Mouse (Mus musculus) embryonic facial prominence, embryonic 14.5 days (tissue): Measurements from ENCODE around the gene Olfr1220. TPM values are rescaled to one million over a fixed set of nuclear protein-coding genes. Genes with fewer than 3 reads are reported as not detected.

Source experiments
- ATAC-seq: fragments of 200-750 bp; cut with Nextera tagmentation; 2 replicates; pipeline ENCODE4 v1.8.0; 2017; ENCODE audit warnings: low read depth, moderate number of reproducible peaks, moderate TSS enrichment
- DNase-seq: peaks from one replicate; pipeline ENCODE4 v3.0.0-alpha.2; 2015; ENCODE audit warnings: low spot score
- H3K27ac ChIP-seq: fragments of 300-500 bp; sonication (generic); replicated peaks from 2 replicates; pipeline ENCODE4 v1.5.1; 2014; ENCODE audit warnings: low read depth, mild to moderate bottlenecking, low read length, moderate library complexity
- H3K27me3 ChIP-seq: fragments of 300-500 bp; sonication (generic); replicated peaks from 2 replicates; pipeline ENCODE4 v1.6.1; 2014; ENCODE audit warnings: low read length; ENCODE audit not compliant: control insufficient read depth, insufficient read depth
- H3K36me3 ChIP-seq: fragments of 300-500 bp; sonication (generic); 2 replicates; pipeline ENCODE4 v1.6.1; 2014; ENCODE audit warnings: low read length, mixed read lengths; ENCODE audit not compliant: control insufficient read depth, insufficient read depth
- H3K4me1 ChIP-seq: fragments of 300-500 bp; sonication (generic); 2 replicates; pipeline ENCODE4 v1.6.1; 2014; ENCODE audit warnings: antibody characterized with exemption, low read length; ENCODE audit not compliant: control insufficient read depth, insufficient read depth
- H3K4me2 ChIP-seq: fragments of 300-500 bp; sonication (generic); 2 replicates; pipeline ENCODE4 v1.6.1; 2014; ENCODE audit warnings: low read depth, mild to moderate bottlenecking, low read length, moderate library complexity, mixed read lengths
- H3K4me3 ChIP-seq: fragments of 300-500 bp; sonication (generic); 2 replicates; pipeline ENCODE4 v1.5.1; 2014; ENCODE audit warnings: low read depth, mild to moderate bottlenecking, low read length
- H3K9ac ChIP-seq: fragments of 300-500 bp; sonication (generic); 2 replicates; pipeline ENCODE4 v1.6.1; 2014; ENCODE audit warnings: low read depth, mild to moderate bottlenecking, low read length, moderate library complexity, mixed read lengths
- H3K9me3 ChIP-seq: fragments of 300-500 bp; sonication (generic); 2 replicates; pipeline ENCODE4 v1.6.1; 2016; ENCODE audit warnings: low read length; ENCODE audit not compliant: control insufficient read depth
- WGBS: fragments of 180-500 bp; shearing (Covaris S2); extraction: QIAGEN DNeasy Blood & Tissue Kit; methylation state at CpG from one replicate; pipeline ENCODE4 v1.1.7; 2014; 5-methylcytosine and 5-hydroxymethylcytosine counted together
- polyA plus RNA-seq: library from polyadenylated mRNA; unstranded; fragments of >200 nt; fragmentation: Nextera tagmentation; extraction: Ambion mirVana; gene quantifications from 2 replicates; pipeline ENCODE4 v1.2.1, GENCODE M21; 2014

Olfr1220 gene
- polyA plus RNA-seq = not detected in 2 replicates

DNA sequence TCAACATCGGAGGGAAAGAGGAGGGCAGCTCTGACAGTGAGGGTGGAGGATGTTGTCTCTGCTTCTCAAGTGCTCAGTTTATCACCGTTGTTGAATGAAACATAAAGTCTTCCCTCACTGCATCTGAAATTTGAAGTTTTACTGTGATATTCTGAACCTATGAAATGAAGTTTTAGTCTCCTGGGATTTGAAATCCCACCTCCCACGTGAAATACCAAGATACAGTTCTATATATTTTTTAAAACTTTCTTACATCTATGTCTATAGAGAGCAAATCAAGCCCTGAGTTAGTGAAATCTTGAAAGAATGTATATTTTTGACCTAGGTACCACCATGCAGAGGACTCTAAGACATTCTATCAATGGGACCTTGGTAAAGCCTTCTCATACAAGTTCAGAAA, at the start of gene Olfr1220:
Olfr1220 (minus strand) TSS at position 101 of the 400 bp plus-strand sequence.
- H3K4me2 ChIP-seq = no peak within 1 kb of the TSS
- H3K27ac ChIP-seq = no peak within 1 kb of the TSS
- H3K9me3 ChIP-seq = no peaks in the 10 kb centered on the region
- DNase-seq = no peak
- no peak for ATAC-seq
- WGBS = 78% methylated on average over 3 of the region's 3 CpGs
- no peaks in the 10 kb centered on the region for H3K27me3 ChIP-seq
- H3K4me1 ChIP-seq = no peaks in the 10 kb centered on the region
- H3K36me3 ChIP-seq = no peaks in the 10 kb centered on the region
- no peak within 1 kb of the TSS for H3K4me3 ChIP-seq
- H3K9ac ChIP-seq = no peak within 1 kb of the TSS

GRCm38 (mm10) chr2:89151460-89151859, 44.8 kb upstream of the Olfr1220 start, which contains the start of gene Olfr1223:
Olfr1223 (minus strand) TSS chr2:89151560.
- no peak for DNase-seq
- 61% methylated on average over 1 of the region's 1 CpGs for WGBS
- Histone ChIP-seq H3K9ac (no peak within 1 kb of the TSS), H3K9me3 (no peaks in the 10 kb centered on the region), H3K36me3 (no peaks in the 10 kb centered on the region), H3K4me3 (no peak within 1 kb of the TSS), H3K4me1 (no peaks in the 10 kb centered on the region), H3K27ac (no peak within 1 kb of the TSS), H3K4me2 (no peak within 1 kb of the TSS), H3K27me3 (no peaks in the 10 kb centered on the region)
- no peak for ATAC-seq

DNA sequence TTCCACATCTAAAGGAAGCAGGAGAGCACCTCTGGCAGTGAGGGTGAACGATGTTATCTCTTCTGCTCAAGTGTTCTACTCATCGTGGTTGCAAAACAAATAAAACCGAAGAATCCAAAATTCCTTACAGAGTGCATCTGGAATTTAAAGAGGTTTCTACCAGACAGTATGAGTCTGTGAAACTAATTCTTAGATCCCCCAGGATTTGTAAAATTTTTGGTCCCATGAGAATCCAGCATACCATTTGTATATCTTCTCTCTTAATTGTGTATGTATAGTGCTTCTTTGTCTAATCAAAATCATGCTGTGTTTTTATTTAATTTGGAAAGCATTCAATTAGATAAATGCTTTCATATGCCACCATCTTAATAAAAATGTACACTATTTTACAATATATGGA, 26.3 kb upstream of the Olfr1220 start, which contains the start of gene Olfr1222:
Olfr1222 (minus strand) TSS at position 101 of the 400 bp plus-strand sequence.
- DNase-seq (peak; percentile 1), ATAC-seq (no peak)
- Histone ChIP-seq H3K36me3 (no peaks in the 10 kb centered on the region), H3K4me3 (no peak within 1 kb of the TSS), H3K4me1 (no peaks in the 10 kb centered on the region), H3K27me3 (no peaks in the 10 kb centered on the region), H3K9me3 (no peaks in the 10 kb centered on the region), H3K9ac (no peak within 1 kb of the TSS), H3K27ac (no peak within 1 kb of the TSS), H3K4me2 (no peak within 1 kb of the TSS)
- WGBS = 56% methylated on average over 3 of the region's 3 CpGs

GRCm38 (mm10) chr2:89117183-89117582, 10.5 kb upstream of the Olfr1220 start, which contains the start of gene Olfr1221:
Olfr1221 (minus strand) TSS chr2:89117283.
- WGBS = 81% methylated on average over 2 of the region's 2 CpGs
- Histone ChIP-seq H3K9me3 (no peaks in the 10 kb centered on the region), H3K36me3 (no peaks in the 10 kb centered on the region), H3K27ac (no peak within 1 kb of the TSS), H3K4me1 (no peaks in the 10 kb centered on the region), H3K4me3 (no peak within 1 kb of the TSS), H3K27me3 (no peaks in the 10 kb centered on the region), H3K4me2 (no peak within 1 kb of the TSS), H3K9ac (no peak within 1 kb of the TSS)
- ATAC-seq = no peak
- DNase-seq = no peak

- no peak overlapping the region for H3K27ac ChIP-seq
- no peak for ATAC-seq
Observed at GRCm38 (mm10) chr2:89105651-89106050, 984 bp downstream of the Olfr1220 start.

DNA sequence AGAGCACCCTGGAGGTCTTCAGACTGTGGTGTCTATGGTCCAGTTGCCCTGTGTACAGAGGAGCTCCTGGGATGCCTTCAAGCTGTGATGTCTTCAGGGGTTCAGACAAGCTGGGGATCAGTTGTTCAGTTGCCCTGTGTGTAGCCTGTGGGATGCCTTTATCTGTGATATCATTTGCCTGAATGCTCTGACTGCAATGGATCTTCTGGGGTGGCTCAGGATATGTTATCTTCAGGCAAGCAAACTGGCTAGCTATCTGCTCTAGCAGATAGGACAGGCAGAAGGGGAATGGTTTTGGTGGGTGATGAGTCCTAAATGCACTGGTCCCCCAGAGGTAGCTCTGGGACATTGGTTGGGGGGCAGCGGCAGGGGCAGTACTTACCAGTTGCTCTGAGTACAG, 12.8 kb downstream of the Olfr1220 start:
- H3K9me3 ChIP-seq = no peaks in the 10 kb centered on the region
- H3K27me3 ChIP-seq = no peaks in the 10 kb centered on the region
- 90% methylated on average over 1 of the region's 1 CpGs for WGBS
- no peak overlapping the region for H3K4me2 ChIP-seq
- DNase-seq = no peak
- no peak for ATAC-seq
- H3K4me1 ChIP-seq = no peaks in the 10 kb centered on the region
- H3K9ac ChIP-seq = no peak overlapping the region
- H3K27ac ChIP-seq = no peak overlapping the region
- H3K4me3 ChIP-seq = no peak overlapping the region
- no peaks in the 10 kb centered on the region for H3K36me3 ChIP-seq

More at GRCm38 (mm10) chr2:89105651-89106050, 984 bp downstream of the Olfr1220 start:
- Histone ChIP-seq H3K4me3 (no peak overlapping the region), H3K4me1 (no peaks in the 10 kb centered on the region), H3K36me3 (no peaks in the 10 kb centered on the region), H3K4me2 (no peak overlapping the region), H3K9me3 (no peaks in the 10 kb centered on the region), H3K9ac (no peak overlapping the region), H3K27me3 (no peaks in the 10 kb centered on the region)
- no peak for DNase-seq

- H3K27me3 ChIP-seq = no peaks in the 10 kb centered on the region
- DNase-seq (no peak), ATAC-seq (no peak)
- no peaks in the 10 kb centered on the region for H3K4me1 ChIP-seq
- H3K4me3 ChIP-seq = no peak within 1 kb of the TSS
- H3K9ac ChIP-seq = no peak within 1 kb of the TSS
- no peak within 1 kb of the TSS for H3K27ac ChIP-seq
- H3K36me3 ChIP-seq = no peaks in the 10 kb centered on the region
- 51% methylated on average over 1 of the region's 1 CpGs for WGBS
- no peaks in the 10 kb centered on the region for H3K9me3 ChIP-seq
- no peak within 1 kb of the TSS for H3K4me2 ChIP-seq
Observed at GRCm38 (mm10) chr2:89083413-89083812, 23.2 kb downstream of the Olfr1220 start, which contains the start of gene Olfr1219. Olfr1219 (minus strand) TSS chr2:89083513.

DNA sequence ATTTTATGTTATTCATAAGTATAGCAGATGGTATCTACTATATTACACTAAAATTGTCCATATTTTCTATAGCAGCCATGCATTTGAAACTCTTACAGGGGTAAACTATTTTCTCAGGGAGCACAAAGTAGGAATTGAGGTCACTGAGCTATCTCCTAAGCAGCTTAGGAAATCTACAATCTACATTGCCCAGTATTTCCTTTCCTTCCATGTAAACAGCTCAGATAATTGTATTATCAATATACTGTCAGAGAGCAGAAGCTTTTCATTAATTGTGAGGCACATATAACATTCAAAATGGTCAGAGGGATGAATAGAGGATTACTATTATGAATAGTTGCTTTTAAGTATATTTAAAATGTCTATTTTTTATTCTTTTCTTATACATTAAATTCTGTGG, 25.1 kb downstream of the Olfr1220 start:
- Histone ChIP-seq H3K36me3 (no peaks in the 10 kb centered on the region), H3K27me3 (no peaks in the 10 kb centered on the region), H3K9ac (no peak overlapping the region), H3K4me2 (no peak overlapping the region), H3K4me3 (no peak overlapping the region), H3K27ac (no peak overlapping the region), H3K9me3 (no peaks in the 10 kb centered on the region), H3K4me1 (no peaks in the 10 kb centered on the region)
- DNase-seq (no peak), ATAC-seq (no peak)

- no peak for ATAC-seq
- Histone ChIP-seq H3K36me3 (no peaks in the 10 kb centered on the region), H3K4me1 (no peaks in the 10 kb centered on the region), H3K27me3 (no peaks in the 10 kb centered on the region), H3K9me3 (no peaks in the 10 kb centered on the region), H3K9ac (no peak within 1 kb of the TSS), H3K27ac (no peak within 1 kb of the TSS), H3K4me2 (no peak within 1 kb of the TSS), H3K4me3 (no peak within 1 kb of the TSS)
- DNase-seq = no peak
Observed at GRCm38 (mm10) chr2:89061087-89061486, 45.5 kb downstream of the Olfr1220 start, which contains the start of gene Olfr1218. Olfr1218 (minus strand) TSS chr2:89061187.
